In genomic region chr2:52220074-52220473, GRCm38 (mm10) we compare ENCODE assay signal across 9 mouse cellular contexts.
DNase-seq lines count a peak whose midpoint lies in the region; ATAC-seq and TF ChIP-seq lines count a peak whose summit lies in the region.
"Had no signal": no experiment of that assay in that cellular context is flagged by ENCODE, and none has a peak within 500 bp of the region (broad histone marks: within the 10 kb centered on the region; RNA-seq: fewer than 3 reads in every experiment).

No protein-coding gene starts in this region.

- no peak overlapping the region for H3ac ChIP-seq in C2C12 (ENCODE audit: control insufficient read depth, insufficient read length, low read depth)

- H3K9me3 ChIP-seq in hindbrain, embryonic 11.5 days (ENCODE audit: control insufficient read depth, low read length): no peaks in the 10 kb centered on the region
- H3K9me3 ChIP-seq in hindbrain, embryonic 13.5 days: no peaks in the 10 kb centered on the region

- 56% methylated on average over 8 of the region's 8 CpGs for WGBS in hindbrain, embryonic 11.5 days
- WGBS in hindbrain, embryonic 13.5 days: 52% methylated on average over 8 of the region's 8 CpGs

- no peaks in the 10 kb centered on the region for H3K79me2 ChIP-seq in C2C12 (ENCODE audit: control insufficient read depth, insufficient read depth)

- no peaks in the 10 kb centered on the region for H3K4me1 ChIP-seq in hindbrain, embryonic 11.5 days (replicated peaks; ENCODE audit: control insufficient read depth, insufficient read depth, low read length)
- no peaks in the 10 kb centered on the region for H3K4me1 ChIP-seq in hindbrain, embryonic 13.5 days (replicated peaks)
- H3K4me1 ChIP-seq: limb, embryonic 12.5 days had no signal

- H3K4me2 ChIP-seq in hindbrain, embryonic 11.5 days (replicated peaks; ENCODE audit: low read depth, low read length): no peak overlapping the region
- no peak overlapping the region for H3K4me2 ChIP-seq in hindbrain, embryonic 13.5 days
- H3K4me2 ChIP-seq: limb, embryonic 12.5 days had no signal

- ATAC-seq in hindbrain, embryonic 11.5 days (ENCODE audit: low FRiP score): no peak
- ATAC-seq in hindbrain, embryonic 13.5 days (ENCODE audit: low FRiP score): no peak

- H3K27ac ChIP-seq in hindbrain, embryonic 11.5 days (ENCODE audit: low read depth, low read length): no peak overlapping the region
- no peak overlapping the region for H3K27ac ChIP-seq in hindbrain, embryonic 13.5 days
- H3K27ac ChIP-seq: limb, embryonic 12.5 days had no signal

- H3K36me3 ChIP-seq in hindbrain, embryonic 11.5 days (ENCODE audit: control insufficient read depth, insufficient read depth, low read length): no peaks in the 10 kb centered on the region
- no peaks in the 10 kb centered on the region for H3K36me3 ChIP-seq in hindbrain, embryonic 13.5 days
- H3K36me3 ChIP-seq in C2C12 (ENCODE audit: control insufficient read depth, insufficient read depth): no peaks in the 10 kb centered on the region
- H3K36me3 ChIP-seq: limb, embryonic 12.5 days had no signal

- no peaks in the 10 kb centered on the region for H3K27me3 ChIP-seq in hindbrain, embryonic 11.5 days (ENCODE audit: control insufficient read depth, insufficient read depth, low read length)
- H3K27me3 ChIP-seq in hindbrain, embryonic 13.5 days: no peaks in the 10 kb centered on the region
- H3K27me3 ChIP-seq in C2C12 (ENCODE audit: control insufficient read depth, insufficient read depth, insufficient read length): no peaks in the 10 kb centered on the region
- H3K27me3 ChIP-seq: limb, embryonic 12.5 days had no signal

- TF ChIP-seq CTCF in C2C12 (IDR thresholded peaks at IDR 0.05; ENCODE audit: control insufficient read depth, insufficient read depth, insufficient read length): peak; percentile 7

- peak; percentile 44 for DNase-seq in hindbrain, embryonic 11.5 days (ENCODE audit: low spot score)
- DNase-seq in adipocyte (ENCODE audit: low spot score): peak; percentile 30
- peak; percentile 17 for DNase-seq in fibroblast of lung, adult 2 months (ENCODE audit: low read depth)
- peak; percentile 13 for DNase-seq in lung, postnatal 14 days
- DNase-seq in T-cell, adult 2 months (ENCODE audit: low spot score): no peak
- DNase-seq in urinary bladder, postnatal 4 days (ENCODE audit: low spot score in 2 of 2): no peak

- H3K9ac ChIP-seq in hindbrain, embryonic 11.5 days (ENCODE audit: low read depth, low read length): no peak overlapping the region
- no peak overlapping the region for H3K9ac ChIP-seq in hindbrain, embryonic 13.5 days
- H3K9ac ChIP-seq: limb, embryonic 12.5 days had no signal

- no peaks in the 10 kb centered on the region for H3K79me3 ChIP-seq in C2C12 (ENCODE audit: low read depth)

- H3K4me3 ChIP-seq in hindbrain, embryonic 11.5 days (ENCODE audit: low read depth, low read length): no peak overlapping the region
- no peak overlapping the region for H3K4me3 ChIP-seq in hindbrain, embryonic 13.5 days
- no peak overlapping the region for H3K4me3 ChIP-seq in C2C12 (ENCODE audit: insufficient read depth, poor library complexity, severe bottlenecking)
- H3K4me3 ChIP-seq: limb, embryonic 12.5 days had no signal

TF ChIP-seq in C2C12, 6 proteins besides CTCF, POLR2A, EP300 and RAD21:
- no peak for TF ChIP-seq FOSL1 (IDR thresholded peaks at IDR 0.05; ENCODE audit: insufficient read depth, low read length, poor library complexity, severe bottlenecking)
- TF ChIP-seq MAX (IDR thresholded peaks at IDR 0.05): no peak
- no peak for TF ChIP-seq CEBPB (IDR thresholded peaks at IDR 0.05; ENCODE audit: low read depth)
- no peak for TF ChIP-seq MYOD1 (IDR thresholded peaks at IDR 0.05; ENCODE audit: control insufficient read depth, insufficient read length, low read depth)
- TF ChIP-seq USF1 (IDR thresholded peaks at IDR 0.05; ENCODE audit: low read depth): no peak
- no peak for TF ChIP-seq MYOG (IDR thresholded peaks at IDR 0.05; ENCODE audit: control insufficient read depth, extremely low read depth, insufficient read length)
TF ChIP-seq in C2C12: peak in this region for 0.

Comparison
In these comparisons a context has a peak if more than half of its experiments do, and no peak if none do; other contexts are left out.
1. DNase-seq: peak in hindbrain, embryonic 11.5 days (single experiment), adipocyte (single experiment), fibroblast of lung, adult 2 months (single experiment) and lung, postnatal 14 days (single experiment); none in T-cell, adult 2 months (single experiment) and urinary bladder, postnatal 4 days (0 of 2).